Mouse (Mus musculus): ENCODE results near the gene Eomes.

Gene Eomes

GRCm38 (mm10) chr9:118520011-118520410 lies 42.0 kb downstream of the Eomes start:
- DNase-seq (ENCODE audit: low read depth, low spot score): no peak

GRCm38 (mm10) chr9:118520858-118521257 lies 42.8 kb downstream of the Eomes start:
- DNase-seq (ENCODE audit: low read depth, low spot score): peak; percentile 39

GRCm38 (mm10) chr9:118521659-118522058 lies 43.6 kb downstream of the Eomes start:
- no peak for DNase-seq (ENCODE audit: low read depth, low spot score)

- no peak for DNase-seq (ENCODE audit: low read depth, low spot score)
Observed at GRCm38 (mm10) chr9:118523738-118524137, 45.7 kb downstream of the Eomes start.

GRCm38 (mm10) chr9:118527056-118527455 lies 49.0 kb downstream of the Eomes start:
- DNase-seq (ENCODE audit: low read depth, low spot score): no peak

- DNase-seq (ENCODE audit: low read depth, low spot score): no peak
Observed at GRCm38 (mm10) chr9:118529783-118530182, 51.8 kb downstream of the Eomes start.

- DNase-seq (ENCODE audit: low read depth, low spot score): no peak
Observed at GRCm38 (mm10) chr9:118530679-118531078, 52.7 kb downstream of the Eomes start.

GRCm38 (mm10) chr9:118532516-118533205 lies 54.6 kb downstream of the Eomes start:
- no peak for DNase-seq (ENCODE audit: low read depth, low spot score)
